Comparison of ENCODE assay signal across 8 mouse cellular contexts in the genomic region with DNA sequence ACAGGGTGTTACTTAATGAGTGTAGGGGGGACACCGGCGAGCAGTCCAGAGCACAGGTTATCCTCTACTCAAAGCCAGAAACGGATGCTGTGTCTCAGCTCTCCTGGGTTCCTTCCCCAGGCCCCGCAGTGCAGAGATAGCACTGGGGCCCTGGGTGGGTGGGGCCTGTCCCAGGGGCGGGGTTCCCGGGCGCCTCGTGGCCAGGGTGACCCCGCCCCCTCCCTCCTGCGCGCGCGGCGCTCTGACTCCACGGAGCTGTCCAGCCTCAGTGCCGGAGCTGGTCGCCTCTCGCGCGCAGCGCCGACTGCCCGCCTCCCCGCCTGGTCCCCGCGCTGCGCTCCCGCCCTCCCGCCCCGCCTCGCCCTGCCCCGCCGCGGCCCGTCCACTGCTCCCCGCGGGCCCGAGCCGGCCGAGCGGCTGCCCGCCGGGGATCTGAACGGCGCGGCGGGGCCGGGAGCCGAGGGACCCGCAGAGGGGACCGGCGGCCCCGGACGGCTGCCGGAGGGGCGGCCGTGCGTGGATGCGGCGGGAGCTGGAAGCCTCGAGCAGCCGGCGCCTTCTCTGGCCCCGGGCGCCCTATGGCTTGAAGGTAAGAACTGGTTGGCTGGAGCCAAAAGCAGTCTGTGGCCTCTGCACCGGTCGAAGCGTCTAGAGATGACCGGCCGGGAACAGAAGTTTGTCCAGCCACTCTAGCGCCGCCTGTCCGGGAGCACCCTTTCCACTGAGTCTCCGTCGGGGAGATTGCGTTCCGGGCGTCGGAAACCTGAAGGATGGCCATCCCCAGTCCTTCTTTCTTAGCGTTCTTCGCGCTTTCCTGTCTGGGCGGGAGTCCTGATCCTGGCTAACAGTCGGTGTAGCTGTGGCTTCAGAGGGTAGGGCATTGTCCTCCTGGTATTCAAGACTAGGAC. TPM values are rescaled to one million over a fixed set of nuclear protein-coding genes. Genes with fewer than 3 reads are reported as not detected.
DNase-seq lines count a peak whose midpoint lies in the region; ATAC-seq and TF ChIP-seq lines count a peak whose summit lies in the region.

A gene (plus strand): TSS at position 492 of the 908 bp plus-strand sequence.

- under 1% methylated on average over 83 of the region's 84 CpGs for WGBS in hindbrain, embryonic 10.5 days
- 2% methylated on average over 82 of the region's 84 CpGs for WGBS in liver, embryonic 15.5 days (ENCODE audit: insufficient replicate concordance)

- H3K36me3 ChIP-seq in ES-Bruce4 (ENCODE audit: control insufficient read depth, insufficient read depth, low read length, poor library complexity, severe bottlenecking) = no peaks in the 10 kb centered on the region
- no peaks in the 10 kb centered on the region for H3K36me3 ChIP-seq in hindbrain, embryonic 10.5 days
- no peaks in the 10 kb centered on the region for H3K36me3 ChIP-seq in liver, embryonic 15.5 days (replicated peaks)

- peak; percentile 93 for DNase-seq in ZHBTc4 (ENCODE audit: low read depth, low spot score)
- DNase-seq in embryo, embryonic 10.5 days (ENCODE audit: low spot score) = peak; percentile 81
- DNase-seq in hindbrain, embryonic 10.5 days (ENCODE audit: low spot score) = peak; percentile 72
- DNase-seq in ovary, postnatal 10 days (ENCODE audit: low spot score) = peak; percentile 1
- no peak for DNase-seq in urinary bladder, postnatal 10 days (ENCODE audit: low spot score)

- H3K9me3 ChIP-seq in ES-Bruce4 (replicated peaks; ENCODE audit: control insufficient read depth, insufficient read depth, low read length, poor library complexity, severe bottlenecking) = no peaks in the 10 kb centered on the region
- H3K9me3 ChIP-seq in hindbrain, embryonic 10.5 days = no peaks in the 10 kb centered on the region
- H3K9me3 ChIP-seq in liver, embryonic 15.5 days (replicated peaks) = no peaks in the 10 kb centered on the region

- H3K4me1 ChIP-seq in ES-Bruce4 (ENCODE audit: control insufficient read depth, insufficient read depth, low read length) = no peaks in the 10 kb centered on the region
- peaks cover 26% of the 10 kb centered on the region for H3K4me1 ChIP-seq in hindbrain, embryonic 10.5 days (replicated peaks)
- no peaks in the 10 kb centered on the region for H3K4me1 ChIP-seq in liver, embryonic 15.5 days (replicated peaks)

- H3K27ac ChIP-seq in ES-Bruce4 (ENCODE audit: insufficient read depth, low read length) = no peak within 1 kb of the TSS
- H3K27ac ChIP-seq in hindbrain, embryonic 10.5 days = peak within 1 kb of the TSS; percentile 67
- no peak within 1 kb of the TSS for H3K27ac ChIP-seq in liver, embryonic 15.5 days (replicated peaks)

- peak within 1 kb of the TSS; percentile 41 for H3K4me2 ChIP-seq in liver, embryonic 15.5 days

- peak within 1 kb of the TSS; percentile 66 for H3K9ac ChIP-seq in ES-Bruce4 (ENCODE audit: low read depth, poor library complexity, severe bottlenecking)
- H3K9ac ChIP-seq in liver, embryonic 15.5 days = no peak within 1 kb of the TSS

- ATAC-seq in liver, embryonic 15.5 days (ENCODE audit: insufficient read depth) = no peak
- ATAC-seq in erythroid progenitor cell, adult 5-6 weeks (replicated peaks; ENCODE audit: low FRiP score, poor library complexity, severe bottlenecking) = no peak

- peaks cover 3% of the 10 kb centered on the region; the same call in 1 of the 2 replicates for H3K27me3 ChIP-seq in ES-Bruce4 (ENCODE audit: control insufficient read depth, insufficient read depth, low read length, poor library complexity, severe bottlenecking)
- peaks cover 62% of the 10 kb centered on the region for H3K27me3 ChIP-seq in hindbrain, embryonic 10.5 days (ENCODE audit: insufficient read depth, poor library complexity, severe bottlenecking)
- peaks cover 36% of the 10 kb centered on the region for H3K27me3 ChIP-seq in liver, embryonic 15.5 days

- TF ChIP-seq EP300 in ES-Bruce4 (IDR thresholded peaks at IDR 0.05; ENCODE audit: insufficient read depth, low read depth, low read length) = no peak

- TF ChIP-seq POLR2A in ES-Bruce4 (IDR thresholded peaks at IDR 0.05; ENCODE audit: insufficient read depth, low read length) = no peak

- peak within 1 kb of the TSS; percentile 68 for H3K4me3 ChIP-seq in ES-Bruce4 (ENCODE audit: low read depth, low read length)
- peak within 1 kb of the TSS; percentile 59 for H3K4me3 ChIP-seq in hindbrain, embryonic 10.5 days
- no peak within 1 kb of the TSS for H3K4me3 ChIP-seq in liver, embryonic 15.5 days (replicated peaks)

- TF ChIP-seq CTCF in ES-Bruce4 (IDR thresholded peaks at IDR 0.05; ENCODE audit: low read depth, low read length) = no peak

RNA-seq across cellular contexts. Expression of the gene that starts here (rescaled TPM):
- 0.39 TPM in 1 of 2 replicates, not detected in the other for polyA plus RNA-seq in ES-Bruce4 (2011; ENCODE audit: insufficient read depth, insufficient read length, low read depth, missing spikeins)
- polyA plus RNA-seq in hindbrain, embryonic 10.5 days (2016; fragmentation: Nextera tagmentation; extraction: Ambion mirVana) = 1.2 and 1.3 TPM in 2 replicates
- not detected in 2 replicates for polyA plus RNA-seq in liver, embryonic 15.5 days (2015; fragmentation: Nextera tagmentation; extraction: Ambion mirVana)
- not detected in 2 replicates for total RNA-seq in erythroid progenitor cell, adult 5-6 weeks (2015; ENCODE audit: low replicate concordance)
- not detected in 2 replicates for total RNA-seq in erythroid progenitor cell, adult 5-6 weeks (2017; ENCODE audit: low replicate concordance)
